Mouse (Mus musculus) ES-E14 (cell line): Measurements from ENCODE around the gene Commd1.

Source experiments
- CHD2 ChIP-seq: IDR thresholded peaks from 2 replicates; pipeline ENCODE4 v1.6.1; 2014; ENCODE audit warnings: mild to moderate bottlenecking, low read depth, low read length, inconsistent platforms
- ZC3H11A ChIP-seq: IDR thresholded peaks from 2 replicates; pipeline ENCODE4 v1.6.1; 2012; ENCODE audit warnings: low read depth, mild to moderate bottlenecking, inconsistent platforms, low read length, borderline replicate concordance

GRCm38 (mm10) chr11:22858441-22859300, 123.5 kb downstream of the Commd1 start:
- TF ChIP-seq CHD2 = no peak
- no peak for TF ChIP-seq ZC3H11A
